ENCODE assay signal across 11 mouse cellular contexts in genomic region chr16:22410000-22410399, GRCm38 (mm10).
"Had no signal": no experiment of that assay in that cellular context is flagged by ENCODE, and none has a peak within 500 bp of the region (broad histone marks: within the 10 kb centered on the region; RNA-seq: fewer than 3 reads in every experiment).

No protein-coding gene starts in this region.

- H3K4me3 ChIP-seq: limb, embryonic 15.5 days; midbrain, embryonic 15.5 days; neural tube, embryonic 12.5 days had no signal

- H3K9ac ChIP-seq: limb, embryonic 15.5 days; midbrain, embryonic 15.5 days; neural tube, embryonic 12.5 days had no signal

- ATAC-seq: intestine, postnatal 0 days; midbrain, embryonic 15.5 days had no signal

- DNase-seq: kidney, adult 8-10 months; kidney, postnatal 25 days; lung, adult 18-20 months; thymus, adult 2 months; thymus, postnatal 25 days had no signal

- H3K27me3 ChIP-seq: limb, embryonic 15.5 days; midbrain, embryonic 15.5 days; neural tube, embryonic 12.5 days had no signal

- H3K36me3 ChIP-seq: midbrain, embryonic 15.5 days; neural tube, embryonic 12.5 days had no signal

- H3K4me2 ChIP-seq: limb, embryonic 15.5 days; midbrain, embryonic 11.5 days; midbrain, embryonic 15.5 days; neural tube, embryonic 12.5 days had no signal

- H3K27ac ChIP-seq: limb, embryonic 15.5 days; midbrain, embryonic 15.5 days; neural tube, embryonic 12.5 days; stomach, postnatal 0 days had no signal

- H3K9me3 ChIP-seq: limb, embryonic 15.5 days; midbrain, embryonic 15.5 days; neural tube, embryonic 12.5 days had no signal
